Mouse (Mus musculus): Measurements from ENCODE around the gene Tada1. TPM values are rescaled to one million over a fixed set of nuclear protein-coding genes. Genes with fewer than 3 reads are reported as not detected.

Tada1 gene
- total and polyA plus RNA-seq, 3 experiments = 34.0 to 36.7 TPM; not detected in 1

GRCm38 (mm10) chr1:166391671-166392070 is 12.8 kb downstream of the Tada1 start:
- Histone ChIP-seq H3K4me1 (ENCODE audit: control insufficient read depth in 1 of 2, insufficient read depth in 2 of 2, low read length in 2 of 2) (no peaks in the 10 kb centered on the region), H3K9ac (ENCODE audit: control insufficient read depth, low read depth, low read length, poor library complexity, severe bottlenecking) (no peak overlapping the region), H3K36me3 (ENCODE audit: control insufficient read depth in 1 of 2, insufficient read depth in 2 of 2, low read length in 2 of 2) (peaks cover 0 to 17% of the 10 kb centered on the region in 2 experiments; a peak in 2 of 4 replicates), H3K9me3 (replicated peaks; ENCODE audit: insufficient read depth, low read length) (no peaks in the 10 kb centered on the region), H3K27ac (ENCODE audit: control insufficient read depth, low read depth, low read length) (no peak overlapping the region), H3K27me3 (ENCODE audit: control insufficient read depth in 1 of 2, insufficient read depth in 2 of 2, low read length in 2 of 2) (no peaks in the 10 kb centered on the region), H3K4me3 (ENCODE audit: control insufficient read depth in 1 of 2, insufficient read depth in 1 of 2, low read depth in 2 of 2, low read length in 2 of 2) (no peak overlapping the region), H3K79me2 (ENCODE audit: control insufficient read depth, insufficient read depth, low read length, poor library complexity) (no peaks in the 10 kb centered on the region)
- no peak for DNase-seq (ENCODE audit: low read depth, low spot score)
- TF ChIP-seq NELFE (IDR thresholded peaks at IDR 0.05; ENCODE audit: low read depth, low read length) (no peak), KAT2A (conservative IDR thresholded peaks at IDR 0.05; ENCODE audit: low read depth, low read length) (no peak), MXI1 (IDR thresholded peaks at IDR 0.05; ENCODE audit: low read depth, low read length) (no peak), GABPA (IDR thresholded peaks at IDR 0.05; ENCODE audit: low read depth, low read length) (no peak), ZC3H11A (IDR thresholded peaks at IDR 0.05; ENCODE audit: low read depth, low read length) (no peak), ZNF384 (IDR thresholded peaks at IDR 0.05; ENCODE audit: low read depth, low read length) (no peak), RAD21 (IDR thresholded peaks at IDR 0.05; ENCODE audit: low read depth, low read length) (no peak), EP300 (IDR thresholded peaks at IDR 0.05; ENCODE audit: low read depth in 1 of 2, low read length in 2 of 2) (no peak), TCF12 (IDR thresholded peaks at IDR 0.05; ENCODE audit: low read depth, low read length) (no peak), JUND (IDR thresholded peaks at IDR 0.05; ENCODE audit: low read depth, low read length) (no peak), UBTF (IDR thresholded peaks at IDR 0.05; ENCODE audit: borderline replicate concordance, insufficient read depth, low read depth, low read length) (no peak), TAL1 (IDR thresholded peaks at IDR 0.05; ENCODE audit: low read length) (no peak), MAFK (IDR thresholded peaks at IDR 0.05; ENCODE audit: borderline replicate concordance, low read depth, low read length) (no peak), MYC (IDR thresholded peaks at IDR 0.05; ENCODE audit: low read depth, low read length) (no peak), CHD2 (IDR thresholded peaks at IDR 0.05; ENCODE audit: low read length) (no peak), HCFC1 (IDR thresholded peaks at IDR 0.05; ENCODE audit: low read depth, low read length) (no peak)

- H3K9me3 ChIP-seq (replicated peaks; ENCODE audit: insufficient read depth, low read length) = no peaks in the 10 kb centered on the region
- no peak overlapping the region for H3K9ac ChIP-seq (ENCODE audit: control insufficient read depth, low read depth, low read length, poor library complexity, severe bottlenecking)
- no peaks in the 10 kb centered on the region for H3K27me3 ChIP-seq (ENCODE audit: control insufficient read depth in 1 of 2, insufficient read depth in 2 of 2, low read length in 2 of 2)
- H3K36me3 ChIP-seq (ENCODE audit: control insufficient read depth in 1 of 2, insufficient read depth in 2 of 2, low read length in 2 of 2) = peaks cover 0 to 13% of the 10 kb centered on the region in 2 experiments; a peak in 2 of 4 replicates
- H3K27ac ChIP-seq (ENCODE audit: control insufficient read depth, low read depth, low read length) = no peak overlapping the region
- no peak overlapping the region for H3K4me3 ChIP-seq (ENCODE audit: control insufficient read depth in 1 of 2, insufficient read depth in 1 of 2, low read depth in 2 of 2, low read length in 2 of 2)
- no peaks in the 10 kb centered on the region for H3K79me2 ChIP-seq (ENCODE audit: control insufficient read depth, insufficient read depth, low read length, poor library complexity)
- no peak for DNase-seq (ENCODE audit: low read depth, low spot score)
- no peaks in the 10 kb centered on the region for H3K4me1 ChIP-seq (ENCODE audit: control insufficient read depth in 1 of 2, insufficient read depth in 2 of 2, low read length in 2 of 2)
- TF ChIP-seq POLR2AphosphoS5 (IDR thresholded peaks at IDR 0.05; ENCODE audit: borderline replicate concordance, low read depth, low read length) (no peak), NRF1 (IDR thresholded peaks at IDR 0.05; ENCODE audit: insufficient read depth, low read depth, low read length, poor library complexity, severe bottlenecking) (no peak), SMC3 (IDR thresholded peaks at IDR 0.05; ENCODE audit: low read depth, low read length) (no peak), ZNF384 (IDR thresholded peaks at IDR 0.05; ENCODE audit: low read depth, low read length) (no peak), RAD21 (IDR thresholded peaks at IDR 0.05; ENCODE audit: low read depth, low read length) (no peak), MXI1 (IDR thresholded peaks at IDR 0.05; ENCODE audit: low read depth, low read length) (no peak), ETS1 (IDR thresholded peaks at IDR 0.05; ENCODE audit: low read depth, low read length) (no peak), MYC (IDR thresholded peaks at IDR 0.05; ENCODE audit: low read depth, low read length) (no peak), SIN3A (IDR thresholded peaks at IDR 0.05; ENCODE audit: low read length) (no peak), E2F4 (IDR thresholded peaks at IDR 0.05; ENCODE audit: borderline replicate concordance, low read depth, low read length) (no peak), MAZ (IDR thresholded peaks at IDR 0.05; ENCODE audit: low read depth, low read length) (no peak), CTCF (IDR thresholded peaks at IDR 0.05 in 2 of 3, conservative IDR thresholded peaks at IDR 0.05 in 1 of 3; ENCODE audit: control insufficient read depth in 1 of 3, insufficient read depth in 1 of 3, low read depth in 2 of 3, low read length in 3 of 3, poor library complexity in 1 of 3, severe bottlenecking in 1 of 3) (no peak), UBTF (IDR thresholded peaks at IDR 0.05; ENCODE audit: borderline replicate concordance, insufficient read depth, low read depth, low read length) (no peak), KAT2A (conservative IDR thresholded peaks at IDR 0.05; ENCODE audit: low read depth, low read length) (no peak), ZKSCAN1 (IDR thresholded peaks at IDR 0.05; ENCODE audit: low read depth, low read length) (no peak), RCOR1 (IDR thresholded peaks at IDR 0.05; ENCODE audit: low read depth, low read length) (no peak), EP300 (IDR thresholded peaks at IDR 0.05; ENCODE audit: low read depth in 1 of 2, low read length in 2 of 2) (no peak), POLR2AphosphoS2 (IDR thresholded peaks at IDR 0.05; ENCODE audit: low read length) (no peak)
These were observed 15.9 kb downstream of the Tada1 start for GRCm38 (mm10) chr1:166394770-166395169.
